Mouse (Mus musculus): ENCODE measurements around the gene Themis2.
"Not testable (repeated sequence)": the region's sequence is repeated elsewhere in the genome, so short reads cannot be mapped to it uniquely, and the experiment has no call there.

The Themis2 gene

DNA sequence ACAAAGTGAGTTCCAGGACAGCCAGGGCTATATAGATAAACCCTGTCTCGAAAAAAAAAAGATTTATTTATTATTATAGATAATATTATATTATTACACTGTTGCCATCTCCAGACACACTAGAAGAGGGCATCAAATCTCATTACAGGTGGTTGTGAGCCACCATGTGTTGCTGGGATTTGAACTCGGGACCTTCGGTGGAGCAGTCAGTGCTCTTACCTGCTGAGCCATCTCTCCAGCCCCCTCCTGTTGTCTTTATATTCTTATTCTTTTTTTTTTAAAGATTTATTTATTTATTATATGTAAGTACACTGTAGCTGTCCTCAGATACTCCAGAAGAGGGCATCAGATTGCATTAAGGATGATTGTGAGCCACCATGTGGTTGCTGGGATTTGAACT is 2.5 kb upstream of the Themis2 start:
- not testable (repeated sequence) for DNase-seq (ENCODE audit: low read depth)

DNA sequence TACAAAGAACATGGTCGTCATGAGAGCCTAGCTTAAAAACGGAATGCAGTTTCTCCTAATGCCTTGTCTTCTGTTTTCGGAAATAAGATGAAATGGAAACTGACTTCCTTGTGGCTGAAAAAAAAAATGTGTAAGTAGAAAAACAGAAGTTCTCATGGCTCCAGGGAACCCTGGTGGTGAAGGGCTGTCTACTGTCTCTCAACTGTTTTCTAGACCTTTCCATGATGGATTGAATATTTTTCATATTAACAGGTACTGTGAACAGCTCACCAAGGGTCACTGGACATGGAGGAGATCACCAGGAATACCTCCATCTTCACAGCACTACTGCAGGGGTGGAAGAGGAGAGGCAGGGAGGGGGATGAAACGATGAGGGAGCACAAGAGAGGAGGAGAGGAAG is 1.8 kb upstream of the Themis2 start:
- DNase-seq (ENCODE audit: low read depth) = no peak

DNA sequence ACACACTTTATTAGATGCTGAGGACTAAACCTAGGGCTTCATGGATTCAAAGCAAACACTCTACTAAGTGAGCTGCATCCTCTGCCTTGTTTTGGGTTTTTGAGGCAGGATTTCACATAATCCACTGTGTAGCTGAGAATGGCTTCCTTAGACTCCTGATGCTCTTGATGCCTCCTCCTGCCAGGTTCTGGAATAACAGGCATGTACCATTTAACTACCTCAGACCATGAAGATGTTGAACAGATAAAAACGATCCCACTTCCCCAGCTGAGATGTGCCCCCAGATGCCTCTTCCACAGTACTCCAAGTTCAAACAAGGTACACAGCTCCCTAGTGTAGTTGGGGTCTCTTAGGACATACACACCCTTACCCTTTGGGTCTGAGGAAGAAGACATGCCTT is 1.3 kb upstream of the Themis2 start:
- DNase-seq (ENCODE audit: low read depth) = no peak

DNA sequence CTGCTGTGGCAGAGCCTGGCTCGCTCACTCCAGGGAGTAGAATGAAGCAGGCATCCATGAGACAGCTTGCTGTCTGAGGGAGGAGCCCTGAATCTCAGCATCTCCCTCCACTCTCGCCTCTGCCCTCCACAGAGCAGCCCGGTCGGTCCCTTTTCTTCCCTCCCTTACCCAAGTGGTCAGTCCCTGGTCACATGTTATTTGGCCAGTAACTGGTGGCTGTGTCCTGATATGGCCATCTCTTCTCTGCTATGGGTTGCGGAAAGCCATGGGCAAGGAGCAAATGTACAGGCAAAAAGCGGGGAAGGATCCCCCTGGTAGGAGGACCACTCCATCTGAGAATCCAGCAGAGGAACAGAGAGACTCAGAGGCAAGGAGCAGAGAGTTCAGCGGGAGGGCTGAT is 1.0 kb downstream of the Themis2 start:
- no peak for DNase-seq (ENCODE audit: low read depth)

DNA sequence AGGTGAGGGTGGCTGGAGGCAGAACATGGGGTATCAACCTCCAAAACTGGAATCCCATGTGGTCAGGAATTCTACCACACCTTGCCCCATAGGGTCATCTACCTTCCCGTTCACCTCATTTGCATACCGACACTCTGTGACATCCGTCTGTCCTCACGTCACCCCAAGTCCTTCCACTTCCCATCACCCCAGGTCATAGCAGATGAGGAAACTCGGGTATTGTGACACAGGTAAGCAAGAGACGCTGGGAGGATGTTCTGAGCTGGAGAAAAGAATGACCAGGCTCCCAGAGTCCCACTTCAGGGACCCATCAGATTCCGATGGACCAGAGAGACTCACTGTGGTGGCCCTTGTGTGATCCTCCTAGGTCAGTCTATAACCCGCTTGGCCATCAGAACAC is 1.4 kb downstream of the Themis2 start:
- DNase-seq (ENCODE audit: low read depth) = peak; percentile 36

DNA sequence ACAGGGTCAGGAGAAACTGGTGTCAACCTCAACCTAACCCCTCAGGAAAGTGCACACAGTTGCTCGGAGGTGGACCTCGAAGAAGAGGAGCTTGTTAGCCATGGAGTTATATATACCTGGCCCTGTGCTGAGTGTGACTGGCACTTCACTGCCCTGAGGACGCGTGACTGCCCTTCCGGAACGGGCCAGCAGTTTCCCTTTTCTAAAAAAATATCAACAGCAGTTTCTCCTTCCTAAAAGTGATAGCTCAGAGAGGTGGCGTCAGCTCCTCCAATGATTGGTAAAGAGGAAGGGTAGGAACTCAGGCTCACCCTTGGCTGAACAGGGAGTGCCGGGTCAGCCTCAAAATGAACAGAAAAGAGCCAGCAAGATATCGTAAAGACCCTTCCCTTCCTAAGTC is 2.2 kb downstream of the Themis2 start:
- no peak for DNase-seq (ENCODE audit: low read depth)

DNA sequence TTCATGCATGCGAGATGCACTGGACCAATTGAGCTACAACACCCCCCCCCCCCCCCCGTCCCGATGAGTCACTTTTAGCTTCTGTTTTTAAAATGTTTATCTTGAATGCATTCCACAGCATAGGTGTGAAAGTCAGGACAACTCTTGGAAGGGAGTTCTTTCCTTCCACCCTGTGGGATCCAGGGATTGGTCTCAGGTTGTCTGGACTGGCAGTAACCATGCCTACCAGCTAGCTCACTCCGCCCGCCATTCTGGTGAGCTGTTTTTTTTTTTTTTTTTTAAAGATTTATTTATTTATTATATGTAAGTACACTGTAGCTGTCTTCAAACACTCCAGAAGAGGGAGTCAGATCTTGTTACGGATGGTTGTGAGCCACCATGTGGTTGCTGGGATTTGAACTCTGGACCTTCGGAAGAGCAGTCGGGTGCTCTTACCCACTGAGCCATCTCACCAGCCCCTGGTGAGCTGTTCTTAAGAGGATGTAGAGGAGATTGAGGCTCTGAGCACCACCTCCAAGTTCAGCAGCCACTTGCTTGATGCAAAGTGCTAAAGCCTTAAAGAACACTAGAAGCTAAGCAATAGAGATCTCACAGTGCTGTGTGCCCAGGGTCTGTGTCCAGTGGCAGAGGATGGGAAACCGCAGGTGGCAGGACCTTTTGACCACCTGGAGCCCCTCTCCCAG is 2.7 kb downstream of the Themis2 start:
- not testable (repeated sequence) for DNase-seq (ENCODE audit: low read depth)

DNA sequence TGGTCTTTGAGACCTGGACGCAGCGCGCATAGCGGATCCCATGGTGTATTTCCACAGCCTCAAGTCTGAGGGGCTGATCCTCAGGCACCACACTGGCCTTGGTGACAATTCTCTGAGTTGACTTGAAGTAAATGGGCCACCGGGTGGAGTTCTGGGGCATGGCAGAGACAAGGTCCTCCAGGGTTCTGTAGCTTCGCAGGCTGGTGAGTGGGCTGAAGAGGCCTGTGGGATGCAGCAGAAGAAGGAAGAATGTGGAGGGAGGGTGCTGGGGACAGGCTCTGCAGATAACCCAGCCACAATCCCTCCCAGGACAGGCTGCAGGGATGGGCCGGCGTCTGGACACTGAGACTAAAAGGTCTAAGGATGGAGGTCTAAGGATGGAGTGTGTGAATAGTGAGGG is 6.5 kb downstream of the Themis2 start:
- DNase-seq (ENCODE audit: low read depth) = no peak

DNA sequence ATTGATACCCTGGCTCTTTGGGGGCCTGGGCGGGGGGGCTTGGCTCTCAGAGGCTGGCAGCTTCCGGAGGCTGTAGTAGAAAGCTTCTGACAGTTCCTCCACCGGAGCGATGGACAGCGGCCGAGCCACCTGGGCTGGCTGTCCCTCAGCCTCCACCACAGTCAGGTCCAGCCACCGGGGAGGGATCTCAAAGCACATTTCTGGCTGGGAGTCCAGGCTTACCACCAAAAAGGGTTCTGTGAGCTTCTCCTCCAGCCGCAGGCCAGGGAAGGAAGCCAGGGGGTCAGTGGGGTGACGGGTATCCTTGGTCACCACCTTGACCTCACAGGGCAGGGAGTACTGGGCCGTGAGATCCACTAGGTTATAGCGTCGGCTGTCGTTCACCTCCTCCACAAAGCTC is 11.0 kb downstream of the Themis2 start:
- DNase-seq (ENCODE audit: low read depth) = no peak

DNA sequence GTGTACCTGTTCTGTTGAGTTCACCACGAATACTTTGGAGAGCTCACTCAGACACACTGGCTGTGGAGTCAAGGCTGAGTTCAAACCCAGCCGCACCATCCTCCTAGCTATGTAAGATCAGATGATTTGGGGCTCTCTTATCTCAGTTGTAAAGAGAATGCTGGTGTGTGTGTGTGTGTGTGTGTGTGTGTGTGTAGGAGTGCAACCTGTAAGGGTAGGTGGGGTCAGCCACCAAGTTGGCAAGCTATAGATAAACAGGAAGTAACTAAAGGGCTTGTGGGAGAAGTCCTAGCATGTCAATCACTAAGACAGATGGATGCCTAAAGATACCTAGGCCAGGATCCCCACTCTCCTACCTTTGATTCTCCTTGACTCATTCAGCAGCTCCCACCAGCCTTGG is 12.5 kb downstream of the Themis2 start:
- DNase-seq (ENCODE audit: low read depth) = peak; percentile 66

DNA sequence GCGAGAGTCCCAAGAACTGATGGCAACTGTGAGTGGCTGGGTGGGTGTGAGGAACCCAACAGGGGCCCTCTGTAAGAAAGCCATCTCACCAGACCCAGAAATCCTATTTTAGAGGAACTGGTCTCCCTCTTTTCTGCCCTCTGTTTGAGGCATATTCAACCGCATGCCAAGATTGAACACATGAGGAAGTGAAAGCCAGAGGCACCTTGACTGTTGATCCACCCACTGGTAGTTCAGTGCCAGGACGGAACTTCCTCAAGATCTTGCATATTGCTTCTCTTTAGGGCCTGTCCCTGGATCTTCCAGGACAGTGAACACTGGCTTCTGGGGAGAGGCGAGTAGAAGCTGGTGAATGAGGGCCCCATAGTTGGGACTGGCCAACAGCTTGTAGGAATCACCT is 15.9 kb downstream of the Themis2 start:
- DNase-seq (ENCODE audit: low read depth) = no peak

DNA sequence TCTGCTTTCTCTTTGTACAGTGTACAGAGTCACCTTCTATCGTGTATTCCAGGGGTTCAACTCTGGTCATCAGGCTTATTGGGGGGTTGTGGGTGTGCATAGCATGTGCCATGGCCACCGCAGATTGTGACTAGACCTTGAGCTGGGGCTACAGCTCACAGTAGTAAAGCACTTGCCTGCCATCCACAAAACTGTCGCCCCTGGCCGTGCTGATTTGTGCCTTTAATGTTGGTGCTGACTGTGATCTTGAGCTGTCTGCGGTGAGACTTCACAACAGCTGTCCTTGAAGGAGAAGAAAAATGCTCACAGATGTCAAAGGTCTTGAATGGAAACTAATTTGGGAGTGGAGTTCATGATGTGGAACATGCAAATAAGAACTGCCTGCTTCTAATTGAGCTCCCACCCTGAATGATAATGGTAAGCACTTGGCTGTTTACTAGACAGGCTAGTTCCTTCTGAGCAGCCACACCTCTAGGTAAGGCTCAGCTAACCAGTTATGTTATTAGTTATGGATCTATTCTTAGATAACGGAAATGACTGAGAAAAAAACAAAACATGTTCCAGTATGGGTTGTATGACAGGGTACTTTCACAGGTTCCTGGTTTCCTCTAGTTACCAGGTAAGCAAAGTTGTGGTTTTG is 17.5 kb downstream of the Themis2 start:
- DNase-seq (ENCODE audit: low read depth) = peak; percentile 49

DNA sequence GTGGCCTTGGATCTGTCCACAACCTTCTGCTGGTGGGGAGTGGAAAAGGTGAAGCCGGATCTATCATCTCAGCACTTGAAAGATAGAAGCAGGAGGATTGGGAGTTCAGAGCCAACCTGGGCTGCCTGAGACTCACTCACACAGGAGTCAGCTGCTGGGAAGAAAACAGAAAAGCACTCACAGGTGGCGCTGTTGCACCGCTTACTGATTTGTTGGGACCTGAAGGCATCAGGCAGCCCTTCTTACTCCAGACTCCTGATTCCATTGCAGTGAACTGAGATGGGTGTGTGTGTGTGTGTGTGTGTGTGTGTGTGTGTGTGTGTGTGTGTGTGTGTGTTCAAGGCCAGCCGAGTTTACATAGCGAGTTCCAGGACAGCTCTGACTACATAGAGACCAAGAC is 19.4 kb downstream of the Themis2 start:
- DNase-seq (ENCODE audit: low read depth) = peak; percentile 86

DNA sequence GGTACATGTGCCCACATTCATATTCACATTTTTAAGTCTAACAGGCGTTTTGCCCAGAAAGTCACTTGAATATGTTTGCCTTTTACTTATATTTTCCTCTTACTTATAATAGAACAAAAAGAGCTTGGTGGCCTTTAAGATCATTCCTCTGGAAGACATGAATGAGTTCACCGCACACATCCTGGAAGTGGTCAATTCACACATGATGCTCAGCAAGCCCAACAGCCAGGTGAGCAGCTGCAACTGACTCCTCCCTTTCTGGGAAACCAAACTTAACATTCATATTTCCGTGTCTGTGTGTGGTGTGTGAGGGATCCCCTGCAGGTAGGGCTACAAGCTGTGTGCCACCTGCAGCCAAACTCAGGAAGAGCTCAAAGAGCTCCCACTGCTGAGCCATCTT is 21.3 kb downstream of the Themis2 start:
- DNase-seq (ENCODE audit: low read depth) = peak; percentile 60

DNA sequence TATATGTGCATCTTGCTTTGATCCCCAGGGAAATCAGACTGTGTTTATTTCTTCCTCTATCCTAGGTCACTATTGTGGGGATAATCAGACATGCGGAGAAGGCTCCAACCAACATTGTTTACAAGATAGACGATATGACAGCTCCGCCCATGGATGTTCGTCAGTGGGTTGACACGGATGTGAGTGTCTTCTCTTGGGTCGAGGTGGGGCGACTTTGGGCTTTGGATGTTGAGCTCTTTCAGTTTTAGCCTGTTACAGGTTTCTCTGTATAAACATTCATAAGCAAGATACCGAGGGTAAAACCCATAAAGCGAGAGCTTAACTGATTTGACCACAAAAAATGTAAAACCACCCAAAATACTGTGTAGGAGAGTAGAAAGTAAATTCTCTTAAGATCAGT is 24.4 kb downstream of the Themis2 start:
- peak; percentile 57 for DNase-seq (ENCODE audit: low read depth)

DNA sequence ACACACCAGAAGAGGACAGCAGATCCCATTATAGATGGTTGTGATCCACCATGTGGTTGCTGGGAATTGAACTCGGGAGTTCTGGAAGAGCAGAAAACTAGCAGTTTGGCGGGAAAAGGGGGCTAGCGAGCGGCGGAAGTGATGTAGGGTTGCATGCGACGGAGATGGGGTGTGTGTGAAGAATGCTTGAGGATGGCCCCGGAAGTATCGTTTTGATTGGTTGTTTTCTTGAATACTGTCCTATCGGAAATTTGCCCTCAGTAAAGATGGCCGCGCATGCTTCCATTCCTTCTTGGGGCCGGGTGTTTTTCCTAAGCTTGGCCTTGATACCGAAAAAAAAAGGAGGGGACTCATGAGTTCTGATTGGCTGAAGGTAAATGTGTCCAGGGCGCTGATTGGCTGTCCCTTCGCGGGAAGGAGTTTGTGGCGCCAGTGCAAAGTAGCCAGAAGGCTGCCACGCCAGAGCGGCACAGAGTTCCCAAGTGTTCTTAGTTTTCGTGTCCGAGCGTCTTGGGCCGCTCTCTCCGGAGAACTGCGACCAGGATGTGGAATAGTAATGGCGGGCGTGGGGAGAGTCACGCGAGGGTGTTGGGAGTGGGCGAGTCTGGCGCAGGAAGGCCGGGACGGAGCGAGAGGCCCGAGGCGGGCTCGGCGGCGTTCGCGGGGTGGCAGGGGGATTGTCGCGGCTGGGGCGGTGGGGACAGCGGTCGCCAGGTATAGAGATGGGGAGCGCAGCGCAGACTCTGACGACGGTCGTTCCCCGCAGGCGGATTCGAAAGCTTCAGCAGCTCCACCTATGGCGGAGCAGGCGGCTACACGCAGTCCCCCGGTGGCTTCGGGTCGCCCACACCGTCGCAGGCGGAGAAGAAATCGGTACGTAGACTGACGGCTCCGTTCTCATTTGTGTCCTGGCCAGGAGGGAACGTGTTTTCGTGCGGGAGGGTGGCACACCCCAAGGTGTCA is 28.0 kb downstream of the Themis2 start, which contains the start of gene Rpa2:
Gene Rpa2 (plus strand): TSS at position 419 of the 963 bp plus-strand sequence.
- peak; percentile 100 for DNase-seq (ENCODE audit: low read depth)

DNA sequence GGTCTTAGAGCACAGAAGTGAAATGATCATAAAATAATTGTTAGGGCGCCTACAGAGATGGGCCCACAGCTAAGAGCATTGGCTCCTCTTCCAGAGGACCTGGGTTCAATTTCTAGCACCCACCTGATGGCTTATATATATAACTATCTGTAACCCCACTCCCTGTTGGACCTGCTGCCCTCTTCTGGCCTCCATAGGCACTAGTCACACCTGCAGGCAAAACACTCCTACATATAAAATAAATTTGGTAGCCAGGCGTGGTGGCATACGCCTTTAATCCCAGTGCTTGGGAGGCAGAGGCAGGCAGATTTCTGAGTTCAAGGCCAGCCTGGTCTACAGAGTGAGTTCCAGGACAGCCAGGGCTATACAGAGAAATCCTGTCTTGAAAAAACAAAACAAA is 33.1 kb downstream of the Themis2 start:
- DNase-seq (ENCODE audit: low read depth) = not testable (repeated sequence)

DNA sequence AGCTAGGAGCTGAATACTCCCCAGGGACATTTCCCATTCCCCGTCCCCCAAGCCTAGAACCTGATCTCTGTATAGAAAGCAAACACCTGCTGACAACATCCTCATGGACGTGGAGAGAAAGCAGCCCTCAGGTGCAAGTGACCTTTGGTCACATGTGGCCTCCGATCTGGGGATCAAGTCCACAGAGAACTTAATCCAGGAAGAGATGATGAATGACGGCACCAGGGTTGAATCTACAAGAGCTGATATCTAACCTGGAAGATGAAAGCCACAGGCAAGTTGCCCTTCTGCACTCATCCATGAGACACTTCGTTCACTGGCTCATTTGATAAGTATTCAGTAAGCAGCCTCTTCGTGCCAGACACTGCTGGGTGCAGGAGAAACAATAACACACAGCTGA is 33.6 kb downstream of the Themis2 start:
- no peak for DNase-seq (ENCODE audit: low read depth)

DNA sequence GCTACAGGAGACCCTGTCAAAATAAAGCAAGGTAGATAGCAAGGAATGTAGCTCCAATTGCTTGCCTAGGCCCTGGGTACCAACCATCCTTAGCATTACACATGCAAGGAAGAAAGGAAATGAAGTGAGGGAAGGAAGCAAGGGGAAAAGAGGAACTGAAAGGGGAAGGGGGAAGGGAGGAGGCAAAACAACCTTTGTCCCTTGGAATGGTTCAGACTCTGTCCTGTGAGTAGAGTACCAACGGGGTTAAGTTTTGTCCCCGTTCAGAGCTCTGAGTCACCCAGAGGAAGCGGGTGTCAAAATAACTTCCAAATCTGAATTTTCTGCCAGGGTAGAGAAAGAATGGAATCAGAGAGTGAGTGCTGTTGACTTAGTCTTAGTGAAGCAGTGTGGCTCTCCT is 35.9 kb downstream of the Themis2 start:
- DNase-seq (ENCODE audit: low read depth) = no peak

DNA sequence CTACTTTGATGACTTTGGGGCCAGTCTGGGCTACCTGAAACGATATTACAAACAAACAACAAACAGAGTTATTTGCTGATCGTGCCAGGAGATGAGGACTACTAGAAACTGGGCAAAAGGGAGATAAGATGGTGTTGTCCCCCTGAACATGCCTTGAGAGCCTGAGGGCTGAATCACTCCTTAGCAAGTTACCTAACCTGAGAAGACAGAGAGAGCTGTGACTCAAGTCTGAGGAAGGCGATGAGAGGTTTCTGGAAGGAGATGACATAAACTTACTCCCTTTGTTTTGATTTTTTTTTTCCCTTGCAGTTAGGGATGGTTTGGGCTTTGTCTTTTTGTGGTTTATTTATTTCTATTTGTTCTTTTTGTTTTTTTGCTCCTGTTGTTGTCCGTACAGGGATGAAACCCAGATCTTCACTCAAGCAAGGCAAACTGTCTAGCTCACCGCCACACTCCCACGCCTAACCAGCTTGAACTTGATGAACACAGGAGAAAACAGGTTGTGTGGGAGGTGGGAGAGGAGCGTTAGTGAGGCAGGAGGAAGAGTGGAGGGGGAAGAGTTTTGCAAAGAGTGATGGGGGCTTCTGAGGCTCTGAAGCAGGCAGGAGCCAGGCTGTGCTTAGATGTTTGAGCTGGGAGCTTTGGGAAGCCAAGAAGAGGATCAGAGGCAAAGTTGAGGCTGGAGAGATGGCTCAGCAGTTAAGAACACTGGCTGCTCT is 38.4 kb downstream of the Themis2 start:
- peak; percentile 52 for DNase-seq (ENCODE audit: low read depth)

DNA sequence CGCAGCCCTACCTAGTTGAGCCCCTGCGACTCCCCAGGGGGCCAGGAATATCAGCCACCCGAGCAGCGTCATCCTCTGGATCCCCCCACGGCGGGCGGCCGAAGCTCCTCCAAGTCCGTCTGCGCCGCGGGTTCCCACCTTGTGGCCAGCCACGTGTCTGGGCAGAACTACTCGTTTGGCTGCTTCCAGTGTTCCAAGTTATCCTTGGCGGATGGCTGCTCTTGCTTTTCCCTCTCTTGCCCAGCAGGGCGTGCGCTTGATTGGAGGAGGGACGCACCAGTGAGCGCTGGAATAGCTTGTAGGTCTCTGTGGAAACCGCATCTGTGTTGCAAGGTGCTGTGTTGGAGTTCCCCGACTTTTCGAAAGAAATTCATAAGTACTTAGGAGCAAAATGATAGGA is 39.2 kb downstream of the Themis2 start, which contains the start of gene Smpdl3b:
Gene Smpdl3b (minus strand): TSS at position 279 of the 400 bp plus-strand sequence.
- DNase-seq (ENCODE audit: low read depth) = peak; percentile 87

DNA sequence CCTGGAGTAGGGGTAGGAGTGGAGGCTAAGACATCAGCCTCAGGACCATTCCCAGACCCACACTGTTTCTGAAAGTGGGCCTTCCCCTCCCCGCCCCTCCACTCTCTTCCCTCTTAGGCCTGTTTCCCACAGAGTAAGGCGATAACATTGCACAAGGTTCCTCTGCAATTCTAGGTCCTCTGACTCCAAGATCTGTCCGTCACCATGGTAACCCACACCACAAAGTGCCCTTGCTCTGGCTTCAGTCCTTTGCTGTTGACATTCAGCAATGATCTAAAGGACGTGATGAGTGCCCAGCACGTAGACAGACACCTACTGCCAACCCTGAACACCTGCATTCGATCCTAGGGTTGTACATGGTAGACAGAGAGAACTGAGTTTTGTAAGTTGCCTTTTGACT is 43.2 kb downstream of the Themis2 start:
- no peak for DNase-seq (ENCODE audit: low read depth)
